8 mouse cellular contexts compared by ENCODE assay signal in genomic region chr1:60042796-60043469, GRCm38 (mm10). TPM values are rescaled to one million over a fixed set of nuclear protein-coding genes. Genes with fewer than 3 reads are reported as not detected.
DNase-seq lines count a peak whose midpoint lies in the region; ATAC-seq and TF ChIP-seq lines count a peak whose summit lies in the region.

Gene Ica1l, minus strand, starts transcription at chr1:60043184.

- peak; percentile 33 for DNase-seq in MEL-GATA-1-ER (ENCODE audit: extremely low read depth, low read depth)
- peak; percentile 74 to 82 for DNase-seq in cerebellum, adult 18-20 months
- peak; percentile 39 for DNase-seq in forelimb bud, embryonic 11.5 days (ENCODE audit: low read depth, low spot score)
- peak; percentile 11 for DNase-seq in layer of hippocampus, adult 9-11 months
- DNase-seq in lung, postnatal 0 days (ENCODE audit: low spot score), result peak; percentile 52
- peak; percentile 70 for DNase-seq in ovary, postnatal 36 days (ENCODE audit: low spot score)
- peak; percentile 32 for DNase-seq in urinary bladder, adult 2 months (ENCODE audit: low spot score)

- peak; percentile 42 to 68; a peak in 3 of 4 replicates for ATAC-seq in hematopoietic stem cell, adult 5-6 weeks (replicated peaks in 1 of 2; ENCODE audit: insufficient read depth in 1 of 2, low FRiP score in 2 of 2, low TSS enrichment in 1 of 2, low read depth in 1 of 2, poor library complexity in 2 of 2, severe bottlenecking in 2 of 2)
- ATAC-seq in lung, postnatal 0 days, result peak; percentile 85

- H3K27me3 ChIP-seq in lung, postnatal 0 days (replicated peaks; ENCODE audit: insufficient read depth, low read length), result peaks cover 12% of the 10 kb centered on the region

- H3K9me3 ChIP-seq in lung, postnatal 0 days (ENCODE audit: low read length), result no peaks in the 10 kb centered on the region

- H3K36me3 ChIP-seq in lung, postnatal 0 days (ENCODE audit: insufficient read depth, low read length), result no peaks in the 10 kb centered on the region

- TF ChIP-seq CTCF in lung, postnatal 0 days (IDR thresholded peaks at IDR 0.05), result no peak

- no peaks in the 10 kb centered on the region for H3K4me1 ChIP-seq in lung, postnatal 0 days (ENCODE audit: insufficient read depth, low read depth, low read length)

- H3K27ac ChIP-seq in lung, postnatal 0 days (ENCODE audit: low read length), result no peak within 1 kb of the TSS

- WGBS in lung, postnatal 0 days, result under 1% methylated on average over 53 of the region's 99 CpGs

- no peak for TF ChIP-seq EP300 in lung, postnatal 0 days (IDR thresholded peaks at IDR 0.05)

- H3K4me2 ChIP-seq in lung, postnatal 0 days (replicated peaks; ENCODE audit: low read depth, low read length), result peak within 1 kb of the TSS; percentile 98

- H3K9ac ChIP-seq in lung, postnatal 0 days (replicated peaks; ENCODE audit: low read depth), result peak within 1 kb of the TSS; percentile 23

- H3K4me3 ChIP-seq in lung, postnatal 0 days (ENCODE audit: low read depth, low read length), result peak within 1 kb of the TSS; percentile 67

RNA-seq across cellular contexts. Expression of gene Ica1l, which starts in this region (rescaled TPM):
- 0.19 and 1.1 TPM in 2 replicates for total RNA-seq in hematopoietic stem cell, adult 5-6 weeks (2017)
- 0.39 and 0.62 TPM in 2 replicates for polyA plus RNA-seq in lung, postnatal 0 days (2015; fragmentation: Nextera tagmentation; extraction: Ambion mirVana)
- 0.96 and 2.8 TPM in 2 replicates for polyA plus RNA-seq in urinary bladder, adult 2 months (2012; rRNA removed)

Comparison
In these comparisons a context has a peak if more than half of its experiments do, and no peak if none do; other contexts are left out.
1. Peak in DNase-seq, ATAC-seq, H3K4me3 ChIP-seq, H3K9ac ChIP-seq and H3K4me2 ChIP-seq in lung, postnatal 0 days; RNA of the gene not detected or under 1 TPM.
2. DNase-seq: peak in every context shown above with its lines; median percentile 78 in cerebellum, adult 18-20 months; 70 in ovary, postnatal 36 days; 52 in lung, postnatal 0 days; 39 in forelimb bud, embryonic 11.5 days; 33 in MEL-GATA-1-ER; 32 in urinary bladder, adult 2 months; 11 in layer of hippocampus, adult 9-11 months.